Mouse (Mus musculus) lung, embryonic 14.5 days (tissue): Measurements from ENCODE around the gene Gigyf1. TPM values are rescaled to one million over a fixed set of nuclear protein-coding genes. Genes with fewer than 3 reads are reported as not detected.

Experiments used
- ATAC-seq: fragments of 200-750 bp; cut with Nextera tagmentation; 2 replicates; pipeline ENCODE4 v1.8.0; 2017; ENCODE audit warnings: mild to moderate bottlenecking, moderate TSS enrichment, moderate library complexity; ENCODE audit not compliant: insufficient read depth
- DNase-seq: peaks from one replicate; pipeline ENCODE4 v3.0.0-alpha.2; 2015
- H3K27ac ChIP-seq: fragments of 300-500 bp; sonication (generic); 2 replicates; pipeline ENCODE4 v1.5.1; 2014; ENCODE audit warnings: low read depth, mild to moderate bottlenecking, moderate library complexity
- H3K27me3 ChIP-seq: fragments of 300-500 bp; sonication (generic); 2 replicates; pipeline ENCODE4 v1.6.1; 2014; ENCODE audit warnings: low read length, control low read depth; ENCODE audit not compliant: insufficient read depth
- H3K36me3 ChIP-seq: fragments of 300-500 bp; sonication (generic); 2 replicates; pipeline ENCODE4 v1.6.1; 2014; ENCODE audit warnings: control low read depth; ENCODE audit not compliant: insufficient read depth
- H3K4me1 ChIP-seq: fragments of 300-500 bp; sonication (generic); 2 replicates; pipeline ENCODE4 v1.6.1; 2014; ENCODE audit warnings: antibody characterized with exemption, control low read depth; ENCODE audit not compliant: insufficient read depth
- H3K4me2 ChIP-seq: fragments of 300-500 bp; sonication (generic); 2 replicates; pipeline ENCODE4 v1.6.1; 2014; ENCODE audit warnings: mild to moderate bottlenecking
- H3K4me3 ChIP-seq: fragments of 300-500 bp; sonication (generic); 2 replicates; pipeline ENCODE4 v1.5.1; 2014; ENCODE audit warnings: low read depth, low read length
- H3K9ac ChIP-seq: fragments of 300-500 bp; sonication (generic); 2 replicates; pipeline ENCODE4 v1.6.1; 2014
- H3K9me3 ChIP-seq: fragments of 300-500 bp; sonication (generic); 2 replicates; pipeline ENCODE4 v1.6.1; 2016; ENCODE audit warnings: low read depth, low read length, control low read depth
- CTCF ChIP-seq: IDR thresholded peaks from 2 replicates; pipeline ENCODE4 v1.5.1; 2016; ENCODE audit warnings: antibody characterized with exemption, low read depth
- WGBS: fragments of 180-500 bp; shearing (Covaris S2); extraction: QIAGEN DNeasy Blood & Tissue Kit; methylation state at CpG from one replicate; pipeline ENCODE4 v1.1.7; 2014; 5-methylcytosine and 5-hydroxymethylcytosine counted together
- polyA plus RNA-seq: library from polyadenylated mRNA; unstranded; fragments of >200 nt; fragmentation: Nextera tagmentation; extraction: Ambion mirVana; gene quantifications from 2 replicates; pipeline ENCODE4 v1.2.1, GENCODE M21; 2014

Gigyf1 gene
- polyA plus RNA-seq, 1 experiment from 2014 or later, result 11.1 TPM

GRCm38 (mm10) chr5:137530588-137531413 lies 12.5 kb downstream of the Gigyf1 start:
- Histone ChIP-seq H3K36me3 (peaks cover 47% of the 10 kb centered on the region), H3K27ac (peak overlapping the region; percentile 92), H3K4me1 (peaks cover 5% of the 10 kb centered on the region; the same call in 1 of the 2 replicates), H3K4me2 (peak overlapping the region; percentile 96), H3K9ac (peak overlapping the region; percentile 82), H3K4me3 (peak overlapping the region; percentile 83), H3K27me3 (no peaks in the 10 kb centered on the region), H3K9me3 (no peaks in the 10 kb centered on the region)
- under 1% methylated on average over 41 of the region's 46 CpGs for WGBS
- no peak for TF ChIP-seq CTCF
- DNase-seq (peak; percentile 81), ATAC-seq (peak; percentile 28)

DNA sequence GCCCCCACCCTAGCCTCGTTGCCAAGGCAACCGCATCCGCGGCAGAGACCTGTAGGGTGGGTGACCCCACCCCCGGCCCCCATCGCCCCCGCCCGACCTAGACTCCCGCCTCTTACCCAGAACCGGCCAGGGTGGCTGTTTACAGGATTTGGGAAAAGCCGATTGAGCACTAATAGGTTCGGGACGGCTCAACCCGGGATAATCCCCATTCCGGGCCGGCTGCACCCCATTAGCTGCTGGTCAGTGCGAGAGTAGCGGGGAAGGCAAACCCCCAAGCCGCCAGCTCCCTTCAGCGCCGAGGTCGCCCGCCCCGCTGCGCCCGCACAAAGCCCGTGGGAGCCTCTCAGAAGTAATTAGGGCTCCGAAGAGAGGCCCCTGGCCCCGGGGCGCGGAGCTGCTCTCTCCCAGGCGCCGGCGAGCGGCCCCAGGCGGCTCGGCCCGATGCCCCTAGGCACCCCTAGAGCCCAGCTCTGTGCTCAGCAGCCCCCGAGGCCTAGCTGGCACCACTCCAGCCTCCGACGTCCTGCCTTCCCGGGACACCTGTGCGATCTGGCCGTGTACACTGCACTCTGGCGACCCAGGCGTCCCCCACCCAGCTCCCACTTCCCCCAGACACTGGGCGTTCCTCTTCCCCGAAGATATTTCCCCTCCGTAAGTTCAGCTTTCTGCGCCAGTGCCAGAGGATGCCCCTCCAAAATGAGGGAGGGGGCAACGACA lies 13.2 kb downstream of the Gigyf1 start:
- peak; percentile 62 for DNase-seq
- under 1% methylated on average over 51 of the region's 51 CpGs for WGBS
- Histone ChIP-seq H3K4me3 (peak overlapping the region; percentile 83), H3K36me3 (peaks cover 40% of the 10 kb centered on the region), H3K9ac (peak overlapping the region; percentile 82), H3K4me1 (peaks cover 5% of the 10 kb centered on the region; the same call in 1 of the 2 replicates), H3K9me3 (no peaks in the 10 kb centered on the region), H3K27me3 (no peaks in the 10 kb centered on the region), H3K4me2 (peak overlapping the region; percentile 96), H3K27ac (peak overlapping the region; percentile 92)
- no peak for TF ChIP-seq CTCF
- peak; percentile 10; the same call in 1 of the 2 replicates for ATAC-seq

- Histone ChIP-seq H3K36me3 (peaks cover 33% of the 10 kb centered on the region), H3K9me3 (no peaks in the 10 kb centered on the region), H3K4me3 (peak overlapping the region; percentile 83), H3K4me1 (peaks cover 5% of the 10 kb centered on the region; the same call in 1 of the 2 replicates), H3K4me2 (peak overlapping the region; percentile 96), H3K9ac (peak overlapping the region; percentile 82), H3K27ac (peak overlapping the region; percentile 92), H3K27me3 (no peaks in the 10 kb centered on the region)
- ATAC-seq (no peak), DNase-seq (peak; percentile 49)
- 0% methylated on average over 19 of the region's 19 CpGs for WGBS
- no peak for TF ChIP-seq CTCF
Measured at GRCm38 (mm10) chr5:137532131-137532807, 13.9 kb downstream of the Gigyf1 start.

DNA sequence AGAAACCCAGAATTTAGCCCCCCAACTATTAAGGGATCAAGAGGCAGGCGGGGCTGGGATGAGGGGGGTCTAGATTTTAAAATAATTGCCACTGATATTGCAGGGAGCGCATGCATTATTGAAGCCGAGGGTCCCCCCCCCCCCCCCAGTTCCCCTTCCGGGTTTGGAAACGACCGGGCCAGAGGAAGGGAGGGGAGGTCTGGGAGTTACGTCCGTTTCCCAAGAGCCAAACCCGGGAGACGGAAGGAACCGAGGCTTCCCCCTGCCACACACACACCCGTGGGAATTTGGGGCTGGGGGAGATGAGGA lies 14.4 kb downstream of the Gigyf1 start:
- ATAC-seq, result peak; percentile 10
- Histone ChIP-seq H3K9ac (peak overlapping the region; percentile 82), H3K4me3 (peak overlapping the region; percentile 83), H3K4me2 (peak overlapping the region; percentile 96), H3K27ac (peak overlapping the region; percentile 92), H3K36me3 (peaks cover 28% of the 10 kb centered on the region), H3K9me3 (no peaks in the 10 kb centered on the region), H3K4me1 (peaks cover 5% of the 10 kb centered on the region; the same call in 1 of the 2 replicates), H3K27me3 (no peaks in the 10 kb centered on the region)
- no peak for TF ChIP-seq CTCF
- DNase-seq, result no peak
- under 1% methylated on average over 9 of the region's 12 CpGs for WGBS

- Histone ChIP-seq H3K4me1 (peaks cover 5% of the 10 kb centered on the region; the same call in 1 of the 2 replicates), H3K27ac (peak within 1 kb of the TSS; percentile 92), H3K4me3 (peak within 1 kb of the TSS; percentile 83), H3K36me3 (peaks cover 23% of the 10 kb centered on the region), H3K9me3 (no peaks in the 10 kb centered on the region), H3K27me3 (no peaks in the 10 kb centered on the region), H3K9ac (peak within 1 kb of the TSS; percentile 82), H3K4me2 (peak within 1 kb of the TSS; percentile 96)
- 0% methylated on average over 40 of the region's 40 CpGs for WGBS
- TF ChIP-seq CTCF, result no peak
- peak; percentile 99 for DNase-seq
- ATAC-seq, result peak; percentile 76
Measured at GRCm38 (mm10) chr5:137533117-137533827, 14.9 kb downstream of the Gigyf1 start, which contains the start of the genes Epo and Gnb2. Epo (minus strand) TSS chr5:137533242. Gnb2 (minus strand) TSS chr5:137533510.

DNA sequence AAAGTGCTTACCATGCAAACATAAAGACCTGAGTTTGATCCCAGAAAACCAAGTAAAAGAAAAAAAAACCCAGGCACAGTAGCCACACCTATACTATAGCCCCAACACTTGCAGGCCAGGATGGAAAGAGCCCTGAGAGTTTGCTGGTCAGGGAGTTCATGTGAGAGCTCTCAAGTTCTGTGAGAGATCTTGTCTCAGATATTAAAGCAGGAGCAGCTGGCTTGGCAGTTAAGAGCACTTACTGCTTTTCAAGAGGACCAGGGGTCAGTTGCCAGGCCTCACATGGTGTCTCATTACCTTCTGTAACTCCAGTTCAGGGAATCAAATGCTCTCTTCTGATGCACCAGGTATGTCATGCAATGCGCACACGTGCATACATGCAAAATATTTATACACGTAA lies 16.4 kb downstream of the Gigyf1 start:
- no peak overlapping the region for H3K9ac ChIP-seq
- no peak for TF ChIP-seq CTCF
- peaks cover 8% of the 10 kb centered on the region for H3K36me3 ChIP-seq
- H3K9me3 ChIP-seq, result no peaks in the 10 kb centered on the region
- WGBS, result 77% methylated on average over 3 of the region's 3 CpGs
- no peaks in the 10 kb centered on the region for H3K27me3 ChIP-seq
- peaks cover 5% of the 10 kb centered on the region; the same call in 1 of the 2 replicates for H3K4me1 ChIP-seq
- no peak for DNase-seq
- H3K4me3 ChIP-seq, result no peak overlapping the region
- H3K27ac ChIP-seq, result no peak overlapping the region
- no peak for ATAC-seq
- H3K4me2 ChIP-seq, result no peak overlapping the region
